Mouse (Mus musculus) forebrain, embryonic 13.5 days (tissue): ENCODE measurements at regions not wholly inside any gene's neighbourhood (a gene's known extent, or its start where the extent isn't known, plus 50 kb on each side); places are given as distances from the start of the nearest gene placed in this dataset.

Source experiments
- ATAC-seq: fragments of 200-750 bp; cut with Nextera tagmentation; 2 replicates; pipeline ENCODE4 v1.8.0; 2017
- H3K27ac ChIP-seq: fragments of 300-500 bp; sonication (generic); 2 replicates; pipeline ENCODE4 v1.5.1; 2015; ENCODE audit warnings: inconsistent platforms, mild to moderate bottlenecking, moderate library complexity
- H3K27me3 ChIP-seq: fragments of 300-500 bp; sonication (generic); 2 replicates; pipeline ENCODE4 v1.6.1; 2015; ENCODE audit warnings: mild to moderate bottlenecking, inconsistent platforms
- H3K36me3 ChIP-seq: fragments of 300-500 bp; sonication (generic); 2 replicates; pipeline ENCODE4 v1.6.1; 2015; ENCODE audit warnings: mild to moderate bottlenecking, inconsistent platforms; ENCODE audit not compliant: poor library complexity, severe bottlenecking
- H3K4me1 ChIP-seq: fragments of 300-500 bp; sonication (generic); 2 replicates; pipeline ENCODE4 v1.6.1; 2015; ENCODE audit warnings: inconsistent platforms
- H3K4me2 ChIP-seq: fragments of 300-500 bp; sonication (generic); 2 replicates; pipeline ENCODE4 v1.6.1; 2015; ENCODE audit warnings: inconsistent platforms, mild to moderate bottlenecking, moderate library complexity
- H3K4me3 ChIP-seq: fragments of 300-500 bp; sonication (generic); 2 replicates; pipeline ENCODE4 v1.5.1; 2015; ENCODE audit warnings: mild to moderate bottlenecking, inconsistent platforms
- H3K9ac ChIP-seq: fragments of 300-500 bp; sonication (generic); 2 replicates; pipeline ENCODE4 v1.6.1; 2015; ENCODE audit warnings: mild to moderate bottlenecking, inconsistent platforms
- H3K9me3 ChIP-seq: fragments of 300-500 bp; sonication (generic); replicated peaks from 2 replicates; pipeline ENCODE4 v1.6.1; 2016; ENCODE audit warnings: inconsistent platforms
- WGBS: fragments of 180-500 bp; shearing (Covaris S2); methylation state at CpG from one replicate; pipeline ENCODE4 v1.1.7; 2015; 5-methylcytosine and 5-hydroxymethylcytosine counted together

DNA sequence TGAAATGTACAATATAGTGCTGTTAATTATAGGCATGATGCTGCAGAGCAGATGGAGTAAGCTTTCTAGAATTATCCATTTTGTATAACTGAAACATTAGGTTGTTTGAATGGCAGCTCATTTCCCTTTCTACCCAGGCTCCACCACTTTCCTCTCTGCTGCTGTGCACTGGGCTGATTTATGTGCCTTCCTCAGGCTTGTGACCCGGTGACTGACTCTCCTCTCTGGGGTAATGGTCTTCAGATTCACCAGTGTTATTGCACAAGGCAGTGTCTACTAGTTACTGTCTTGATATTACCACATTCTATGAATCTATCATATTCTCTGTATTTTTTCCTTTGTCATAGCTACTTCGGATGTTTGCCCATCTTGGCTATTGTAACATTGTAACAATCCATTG is 109.4 kb upstream of the Tpk1 start:
- Histone ChIP-seq H3K27ac (no peak overlapping the region), H3K4me2 (no peak overlapping the region), H3K27me3 (no peaks in the 10 kb centered on the region), H3K4me1 (peaks cover 15% of the 10 kb centered on the region), H3K9me3 (no peaks in the 10 kb centered on the region), H3K36me3 (no peaks in the 10 kb centered on the region), H3K9ac (no peak overlapping the region), H3K4me3 (no peak overlapping the region)
- 88% methylated on average over 2 of the region's 2 CpGs for WGBS
- no peak for ATAC-seq

DNA sequence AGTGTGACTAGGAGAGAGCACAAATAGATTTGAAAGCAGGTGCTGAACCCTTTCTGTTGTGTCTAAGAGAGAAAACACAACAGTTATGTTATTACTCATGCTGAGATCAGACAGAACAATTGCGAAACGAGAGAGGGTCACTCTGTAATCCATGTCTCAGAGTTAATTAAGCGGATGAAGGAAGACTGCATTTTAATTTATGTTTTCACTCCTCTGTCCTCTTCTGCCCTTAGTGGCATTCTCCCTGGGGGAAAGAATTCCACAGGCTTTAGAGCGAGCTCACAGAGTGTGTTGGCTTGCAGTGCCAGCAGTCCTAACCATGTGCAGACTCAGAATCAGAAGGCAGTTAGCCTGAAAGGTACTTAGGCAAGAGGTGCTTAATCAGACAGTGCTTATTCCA is 108.4 kb upstream of the Tpk1 start:
- H3K4me1 ChIP-seq, result peaks cover 15% of the 10 kb centered on the region
- no peaks in the 10 kb centered on the region for H3K27me3 ChIP-seq
- no peak overlapping the region for H3K4me3 ChIP-seq
- peak; percentile 24; the same call in 1 of the 2 replicates for ATAC-seq
- H3K4me2 ChIP-seq, result no peak overlapping the region
- H3K9me3 ChIP-seq, result no peaks in the 10 kb centered on the region
- no peaks in the 10 kb centered on the region for H3K36me3 ChIP-seq
- 7% methylated on average over 4 of the region's 4 CpGs for WGBS
- H3K9ac ChIP-seq, result no peak overlapping the region
- H3K27ac ChIP-seq, result no peak overlapping the region

DNA sequence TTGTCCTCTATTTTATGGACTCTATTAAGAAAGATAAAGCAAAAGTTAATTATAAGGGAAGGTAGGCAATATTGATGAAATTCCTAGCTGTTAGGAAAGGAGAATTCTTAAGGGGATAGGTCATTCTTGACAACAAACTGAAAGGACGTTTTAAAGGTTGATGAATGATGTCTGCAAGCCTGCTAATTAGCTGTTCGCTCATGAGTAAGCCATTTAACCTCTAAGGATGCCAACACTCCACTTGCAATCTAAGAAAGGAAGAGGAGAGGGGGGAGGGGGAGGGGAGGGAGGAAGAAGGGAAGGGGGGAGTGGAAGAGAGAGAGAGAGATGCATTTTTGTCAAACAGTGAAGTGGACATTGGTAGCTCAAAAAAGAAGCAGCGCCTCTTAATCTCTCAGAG is 107.5 kb upstream of the Tpk1 start:
- H3K27me3 ChIP-seq, result no peaks in the 10 kb centered on the region
- no peaks in the 10 kb centered on the region for H3K9me3 ChIP-seq
- H3K4me3 ChIP-seq, result no peak overlapping the region
- no peak overlapping the region for H3K9ac ChIP-seq
- H3K4me1 ChIP-seq, result peaks cover 15% of the 10 kb centered on the region
- no peak overlapping the region for H3K27ac ChIP-seq
- peak; percentile 41; the same call in 1 of the 2 replicates for ATAC-seq
- H3K36me3 ChIP-seq, result no peaks in the 10 kb centered on the region
- no peak overlapping the region for H3K4me2 ChIP-seq
- WGBS, result 22% methylated on average over 3 of the region's 3 CpGs

DNA sequence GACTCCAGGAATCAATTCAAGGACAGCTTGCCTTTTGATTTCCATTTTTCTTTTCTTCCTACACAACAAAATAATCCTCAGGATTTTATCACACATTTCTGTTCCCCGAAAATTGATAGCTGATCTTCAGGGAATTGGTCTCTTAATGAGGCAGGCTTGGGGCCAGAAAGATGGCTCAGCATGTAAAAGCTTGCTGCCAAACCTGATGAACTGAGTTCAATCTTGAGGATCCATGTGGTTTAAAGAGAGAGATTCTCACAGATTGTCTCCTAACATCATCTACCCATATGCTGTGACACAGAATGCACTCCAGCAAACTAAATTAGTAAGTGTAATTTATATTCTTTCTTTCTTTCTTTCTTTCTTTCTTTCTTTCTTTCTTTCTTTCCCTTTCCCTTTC is 99.9 kb upstream of the Tpk1 start:
- Histone ChIP-seq H3K9ac (no peak overlapping the region), H3K36me3 (no peaks in the 10 kb centered on the region), H3K4me2 (no peak overlapping the region), H3K27me3 (no peaks in the 10 kb centered on the region), H3K9me3 (no peaks in the 10 kb centered on the region), H3K4me1 (no peaks in the 10 kb centered on the region), H3K4me3 (no peak overlapping the region), H3K27ac (no peak overlapping the region)
- 97% methylated on average over 1 of the region's 1 CpGs for WGBS
- ATAC-seq, result no peak
